19 mouse cellular contexts compared by ENCODE assay signal in genomic region chr1:56914279-56914678, GRCm38 (mm10).
DNase-seq lines count a peak whose midpoint lies in the region.
"Had no signal": no experiment of that assay in that cellular context is flagged by ENCODE, and none has a peak within 500 bp of the region (broad histone marks: within the 10 kb centered on the region; RNA-seq: fewer than 3 reads in every experiment).

No protein-coding gene starts in this region.

- H3K27me3 ChIP-seq in midbrain, embryonic 10.5 days (ENCODE audit: low read depth, poor library complexity, severe bottlenecking) = no peaks in the 10 kb centered on the region
- H3K27me3 ChIP-seq: embryonic facial prominence, embryonic 13.5 days; forebrain, embryonic 12.5 days; heart, embryonic 15.5 days; hindbrain, embryonic 13.5 days had no signal

- H3K9me3 ChIP-seq in midbrain, embryonic 10.5 days (replicated peaks) = no peaks in the 10 kb centered on the region
- H3K9me3 ChIP-seq: embryonic facial prominence, embryonic 13.5 days; forebrain, embryonic 12.5 days; heart, embryonic 15.5 days; hindbrain, embryonic 13.5 days had no signal

- no peak overlapping the region for H3K27ac ChIP-seq in midbrain, embryonic 10.5 days (replicated peaks)
- H3K27ac ChIP-seq: embryonic facial prominence, embryonic 13.5 days; forebrain, embryonic 12.5 days; heart, adult 2 months; heart, embryonic 15.5 days; hindbrain, embryonic 13.5 days; hindbrain, postnatal 0 days had no signal

- peak; percentile 66 to 72 for DNase-seq in frontal cortex, adult 2 months (ENCODE audit: extremely low spot score in 1 of 2, low spot score in 1 of 2)
- no peak for DNase-seq in frontal cortex, postnatal 10 days (ENCODE audit: low spot score in 2 of 2)
- peak; percentile 48 to 52 for DNase-seq in right cerebral cortex, adult 2 months (ENCODE audit: low spot score in 2 of 2)
- no peak for DNase-seq in right cerebral cortex, postnatal 25 days
- DNase-seq in left cerebral cortex, adult 9 months (ENCODE audit: low spot score in 2 of 2) = peak; percentile 55 to 66
- DNase-seq in telencephalon, adult 2 months (ENCODE audit: low read depth, low spot score) = peak; percentile 70
- no peak for DNase-seq in midbrain, embryonic 10.5 days (ENCODE audit: low spot score)
- DNase-seq in embryo, embryonic 9.5 days (ENCODE audit: extremely low spot score) = no peak
- DNase-seq: adrenal gland, postnatal 10 days; cerebellum, adult 8-10 months; cerebellum, postnatal 14 days; gastrocnemius, postnatal 14 days; heart, adult 2 months; heart, postnatal 14 days had no signal

- no peak overlapping the region for H3K4me3 ChIP-seq in midbrain, embryonic 10.5 days
- H3K4me3 ChIP-seq: embryonic facial prominence, embryonic 13.5 days; forebrain, embryonic 12.5 days; heart, adult 2 months; heart, embryonic 15.5 days; hindbrain, embryonic 13.5 days had no signal

- 88% methylated on average over 6 of the region's 6 CpGs for WGBS in midbrain, embryonic 10.5 days

- H3K4me1 ChIP-seq in midbrain, embryonic 10.5 days = no peaks in the 10 kb centered on the region
- H3K4me1 ChIP-seq: embryonic facial prominence, embryonic 13.5 days; forebrain, embryonic 12.5 days; heart, embryonic 15.5 days; hindbrain, embryonic 13.5 days had no signal

- no peaks in the 10 kb centered on the region for H3K36me3 ChIP-seq in midbrain, embryonic 10.5 days
- H3K36me3 ChIP-seq: embryonic facial prominence, embryonic 13.5 days; forebrain, embryonic 12.5 days; heart, embryonic 15.5 days; hindbrain, embryonic 13.5 days had no signal

Comparison
In these comparisons a context has a peak if more than half of its experiments do, and no peak if none do; other contexts are left out.
1. DNase-seq: peak in frontal cortex, adult 2 months (2 of 2), right cerebral cortex, adult 2 months (2 of 2), left cerebral cortex, adult 9 months (2 of 2) and telencephalon, adult 2 months (single experiment); none in frontal cortex, postnatal 10 days (0 of 2), right cerebral cortex, postnatal 25 days (single experiment), midbrain, embryonic 10.5 days (single experiment) and embryo, embryonic 9.5 days (single experiment).